Mouse (Mus musculus) brain, embryonic 14.5 days (tissue): ENCODE measurements at regions not wholly inside any gene's neighbourhood (a gene's known extent, or its start where the extent isn't known, plus 50 kb on each side); places are given as distances from the start of the nearest gene placed in this dataset.
A peak's percentile ranks its signal among the peaks of the same experiment; 100 is the strongest.

ENCODE experiments used
- DNase-seq: peaks from one replicate; pipeline ENCODE4 v3.0.0-alpha.2; 2011; ENCODE audit warnings: low read depth
- CTCF ChIP-seq: fragments of 200-500 bp; IDR thresholded peaks from 2 replicates; pipeline ENCODE4 v1.5.1; 2012; ENCODE audit warnings: inconsistent platforms, mild to moderate bottlenecking, moderate library complexity, borderline replicate concordance; ENCODE audit not compliant: insufficient read depth, insufficient read length; ENCODE audit errors: extremely low read depth
- POLR2A ChIP-seq: fragments of 200-500 bp; IDR thresholded peaks from 2 replicates; pipeline ENCODE4 v1.6.1; 2012; ENCODE audit warnings: mild to moderate bottlenecking, inconsistent platforms, borderline replicate concordance; ENCODE audit not compliant: poor library complexity, insufficient read depth, insufficient read length, severe bottlenecking; ENCODE audit errors: extremely low read depth

GRCm38 (mm10) chr6:19755647-19756046 is 889.5 kb downstream of the Ankrd7 start:
- TF ChIP-seq CTCF (no peak), POLR2A (no peak)
- no peak for DNase-seq

GRCm38 (mm10) chr6:19765410-19765809 is 899.3 kb downstream of the Ankrd7 start:
- no peak for TF ChIP-seq CTCF
- TF ChIP-seq POLR2A, result no peak
- DNase-seq, result peak; percentile 64
